8 mouse cellular contexts compared by ENCODE assay signal in genomic region chr11:69340161-69341131, GRCm38 (mm10). TPM values are rescaled to one million over a fixed set of nuclear protein-coding genes. Genes with fewer than 3 reads are reported as not detected.
A peak's percentile ranks its signal among the peaks of the same experiment; 100 is the strongest.
DNase-seq lines count a peak whose midpoint lies in the region; ATAC-seq and TF ChIP-seq lines count a peak whose summit lies in the region.

Gene Rnf227 (plus strand): TSS chr11:69340461.

- peaks cover 26% of the 10 kb centered on the region for H3K27me3 ChIP-seq in heart, embryonic 10.5 days (ENCODE audit: insufficient read depth, poor library complexity, severe bottlenecking)
- no peaks in the 10 kb centered on the region for H3K27me3 ChIP-seq in kidney, embryonic 14.5 days (ENCODE audit: control insufficient read depth, insufficient read depth, low read length)
- H3K27me3 ChIP-seq in limb, embryonic 14.5 days (ENCODE audit: control insufficient read depth, insufficient read depth, low read length), result no peaks in the 10 kb centered on the region
- no peaks in the 10 kb centered on the region; the same call in 1 of the 2 replicates for H3K27me3 ChIP-seq in midbrain, embryonic 15.5 days (replicated peaks)

- peak within 1 kb of the TSS; percentile 85 for H3K4me2 ChIP-seq in kidney, embryonic 14.5 days (replicated peaks; ENCODE audit: low read depth, low read length)
- peak within 1 kb of the TSS; percentile 89 for H3K4me2 ChIP-seq in limb, embryonic 14.5 days (replicated peaks; ENCODE audit: low read depth, low read length, severe bottlenecking)
- peak within 1 kb of the TSS; percentile 87 for H3K4me2 ChIP-seq in midbrain, embryonic 15.5 days

- H3K27ac ChIP-seq in embryonic fibroblast, embryonic 13.5 days (ENCODE audit: insufficient read depth, low read length), result no peak within 1 kb of the TSS
- peak within 1 kb of the TSS; percentile 88 for H3K27ac ChIP-seq in heart, embryonic 10.5 days
- peak within 1 kb of the TSS; percentile 71; the same call in 1 of the 2 replicates for H3K27ac ChIP-seq in kidney, embryonic 14.5 days (ENCODE audit: low read depth, low read length)
- peak within 1 kb of the TSS; percentile 75 for H3K27ac ChIP-seq in limb, embryonic 14.5 days (replicated peaks; ENCODE audit: low read depth, low read length)
- peak within 1 kb of the TSS; percentile 96 for H3K27ac ChIP-seq in midbrain, embryonic 15.5 days

- H3K4me3 ChIP-seq in embryonic fibroblast, embryonic 13.5 days (ENCODE audit: insufficient read depth, low read length), result peak within 1 kb of the TSS; percentile 43
- peak within 1 kb of the TSS; percentile 65 for H3K4me3 ChIP-seq in heart, embryonic 10.5 days
- peak within 1 kb of the TSS; percentile 57 for H3K4me3 ChIP-seq in kidney, embryonic 14.5 days (ENCODE audit: low read length)
- peak within 1 kb of the TSS; percentile 64 for H3K4me3 ChIP-seq in limb, embryonic 14.5 days (replicated peaks; ENCODE audit: low read length)
- peak within 1 kb of the TSS; percentile 71 for H3K4me3 ChIP-seq in midbrain, embryonic 15.5 days

- TF ChIP-seq CTCF in embryonic fibroblast, embryonic 13.5 days (IDR thresholded peaks at IDR 0.05; ENCODE audit: borderline replicate concordance, insufficient read depth, low read length), result no peak

- H3K9me3 ChIP-seq in heart, embryonic 10.5 days, result no peaks in the 10 kb centered on the region
- H3K9me3 ChIP-seq in kidney, embryonic 14.5 days (ENCODE audit: control insufficient read depth, low read length), result no peaks in the 10 kb centered on the region
- no peaks in the 10 kb centered on the region for H3K9me3 ChIP-seq in limb, embryonic 14.5 days (ENCODE audit: control insufficient read depth, low read length)
- H3K9me3 ChIP-seq in midbrain, embryonic 15.5 days, result 0 out of 2 replicates have a peak, but pooled peaks cover 2% of the 10 kb centered on the region

- peak within 1 kb of the TSS; percentile 70 for H3K9ac ChIP-seq in kidney, embryonic 14.5 days (ENCODE audit: low read depth, low read length)
- H3K9ac ChIP-seq in limb, embryonic 14.5 days (ENCODE audit: low read depth, low read length, severe bottlenecking), result peak within 1 kb of the TSS; percentile 73
- H3K9ac ChIP-seq in midbrain, embryonic 15.5 days, result peak within 1 kb of the TSS; percentile 78

- H3K4me1 ChIP-seq in embryonic fibroblast, embryonic 13.5 days (ENCODE audit: control insufficient read depth, insufficient read depth, low read length), result 0 out of 2 replicates have a peak, but pooled peaks cover 3% of the 10 kb centered on the region
- H3K4me1 ChIP-seq in heart, embryonic 10.5 days, result peaks cover 17% of the 10 kb centered on the region
- H3K4me1 ChIP-seq in kidney, embryonic 14.5 days (ENCODE audit: control insufficient read depth, insufficient read depth, low read length), result peaks cover 12% of the 10 kb centered on the region
- peaks cover 15% of the 10 kb centered on the region for H3K4me1 ChIP-seq in limb, embryonic 14.5 days (ENCODE audit: control insufficient read depth, insufficient read depth, low read length)
- peaks cover 22% of the 10 kb centered on the region for H3K4me1 ChIP-seq in midbrain, embryonic 15.5 days

- H3K36me3 ChIP-seq in heart, embryonic 10.5 days, result peaks cover 27% of the 10 kb centered on the region
- peaks cover 25% of the 10 kb centered on the region for H3K36me3 ChIP-seq in kidney, embryonic 14.5 days (ENCODE audit: control insufficient read depth, insufficient read depth, low read length)
- peaks cover 24% of the 10 kb centered on the region for H3K36me3 ChIP-seq in limb, embryonic 14.5 days (ENCODE audit: control insufficient read depth, insufficient read depth, low read length)
- peaks cover 21% of the 10 kb centered on the region; the same call in 1 of the 2 replicates for H3K36me3 ChIP-seq in midbrain, embryonic 15.5 days (replicated peaks)

- peak; percentile 48; the same call in 1 of the 2 replicates for TF ChIP-seq POLR2A in embryonic fibroblast, embryonic 13.5 days (IDR thresholded peaks at IDR 0.05; ENCODE audit: low read depth, low read length)
- peak; percentile 20; the same call in 1 of the 2 replicates for TF ChIP-seq POLR2A in limb, embryonic 14.5 days (IDR thresholded peaks at IDR 0.05; ENCODE audit: borderline replicate concordance, extremely low read depth, insufficient read depth, insufficient read length)

- peak; percentile 90 for ATAC-seq in kidney, embryonic 14.5 days (ENCODE audit: low FRiP score, low TSS enrichment)
- ATAC-seq in limb, embryonic 14.5 days (ENCODE audit: low FRiP score, low read depth), result peak; percentile 87
- peak; percentile 91 for ATAC-seq in midbrain, embryonic 15.5 days (replicated peaks)
- ATAC-seq in megakaryocyte-erythroid progenitor cell, adult 5-6 weeks (replicated peaks; ENCODE audit: low FRiP score, low TSS enrichment, poor library complexity, severe bottlenecking), result no peak; the same call in none of the 2 replicates

- DNase-seq in brain, adult 2 months (ENCODE audit: low read depth, low spot score), result peak; percentile 89
- DNase-seq in heart, embryonic 10.5 days (ENCODE audit: low spot score), result no peak
- DNase-seq in limb, embryonic 14.5 days (ENCODE audit: low spot score), result peak; percentile 62
- peak; percentile 34 for DNase-seq in spleen, adult 12 weeks (ENCODE audit: low spot score)

- 3% methylated on average over 99 of the region's 99 CpGs for WGBS in heart, embryonic 10.5 days
- 2% methylated on average over 99 of the region's 99 CpGs for whole genome bisulfite sequencing in kidney, embryonic 14.5 days
- WGBS in limb, embryonic 14.5 days, result 2% methylated on average over 82 of the region's 99 CpGs
- WGBS in midbrain, embryonic 15.5 days, result 1% methylated on average over 99 of the region's 99 CpGs

RNA-seq across cellular contexts. Expression of gene Rnf227, which starts in this region (rescaled TPM):
- 1.7 and 4.4 TPM in 2 replicates for polyA plus RNA-seq in embryonic fibroblast, embryonic 13.5 days (2011; ENCODE audit: insufficient read length, low read depth, missing spikeins)
- 6.4 and 9.8 TPM in 2 replicates for polyA plus RNA-seq in heart, embryonic 10.5 days (2016; fragmentation: Nextera tagmentation; extraction: Ambion mirVana)
- 16.4 and 17.6 TPM in 2 replicates for polyA plus RNA-seq in kidney, embryonic 14.5 days (2014; fragmentation: Nextera tagmentation; extraction: Ambion mirVana)
- 10.5 and 12.2 TPM in 2 replicates for polyA plus RNA-seq in limb, embryonic 14.5 days (2012; rRNA removed)
- 13.6 and 17.8 TPM in 2 replicates for polyA plus RNA-seq in limb, embryonic 14.5 days (2014; fragmentation: Nextera tagmentation; extraction: Ambion mirVana)
- 278 and 308 TPM in 2 replicates for polyA plus RNA-seq in midbrain, embryonic 15.5 days (2015; fragmentation: Nextera tagmentation; extraction: Ambion mirVana)
- total RNA-seq in megakaryocyte-erythroid progenitor cell, adult 5-6 weeks (2014; fragmentation: Nextera tagmentation), result 1.9 and 2.8 TPM in 2 replicates
- total RNA-seq in megakaryocyte-erythroid progenitor cell, adult 5-6 weeks (2017), result 3.3 and 5.6 TPM in 2 replicates

Comparison
In these comparisons a context has a peak if more than half of its experiments do, and no peak if none do; other contexts are left out.
1. RNA of gene Rnf227 (polyA plus RNA-seq): 278 to 308 TPM in midbrain, embryonic 15.5 days; 16.4 to 17.6 TPM in kidney, embryonic 14.5 days, 10.5 to 17.8 TPM in limb, embryonic 14.5 days, 6.4 to 9.8 TPM in heart, embryonic 10.5 days and 1.7 to 4.4 TPM in embryonic fibroblast, embryonic 13.5 days; every median in the first group is over 10 times any median in the second.
2. Peak in every context shown above with its lines, with median percentiles within 50 percentile points of each other: H3K4me3 ChIP-seq, H3K4me2 ChIP-seq and H3K9ac ChIP-seq.